Mouse (Mus musculus): Measurements from ENCODE around the gene Ubn2. TPM values are rescaled to one million over a fixed set of nuclear protein-coding genes. Genes with fewer than 3 reads are reported as not detected.
A peak's percentile ranks its signal among the peaks of the same experiment; 100 is the strongest.

Gene Ubn2
- polyA plus RNA-seq, 1 experiment from 2014 or later, result 12.4 TPM

DNA sequence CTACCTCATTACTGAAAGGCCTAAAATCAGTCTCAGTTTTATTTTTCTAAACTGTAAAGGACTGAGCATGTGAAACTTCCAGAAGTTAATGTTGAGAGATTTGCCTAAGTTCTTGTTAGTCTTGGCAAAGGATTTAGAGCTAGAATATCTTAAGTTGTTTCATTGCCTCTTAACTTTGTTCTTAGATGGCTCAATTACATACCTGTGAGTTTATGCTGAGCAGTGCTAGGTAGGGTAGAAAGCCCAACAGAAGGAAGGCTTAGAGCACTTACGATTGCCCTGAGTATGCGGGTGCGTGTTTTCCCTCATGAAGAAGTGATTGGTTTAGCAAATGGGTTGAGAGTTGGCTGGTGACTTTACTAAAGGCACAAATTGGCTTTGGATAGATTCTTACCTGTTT lies 24.3 kb downstream of the Ubn2 start:
- no peak overlapping the region for H3K27ac ChIP-seq (replicated peaks; ENCODE audit: low read depth, low read length)
- ATAC-seq (replicated peaks; ENCODE audit: insufficient number of reproducible peaks, low FRiP score, low TSS enrichment, low read depth), result no peak
- no peak overlapping the region for H3K4me3 ChIP-seq (ENCODE audit: low read depth, low read length)
- H3K4me2 ChIP-seq (ENCODE audit: low read depth, low read length), result no peak overlapping the region
- H3K27me3 ChIP-seq (ENCODE audit: control insufficient read depth, insufficient read depth, low read length), result no peaks in the 10 kb centered on the region
- H3K4me1 ChIP-seq (ENCODE audit: control insufficient read depth, insufficient read depth, low read length), result no peaks in the 10 kb centered on the region
- H3K9ac ChIP-seq (replicated peaks; ENCODE audit: low read length), result no peak overlapping the region
- no peaks in the 10 kb centered on the region for H3K9me3 ChIP-seq (replicated peaks; ENCODE audit: control insufficient read depth, low read length)
- 96% methylated on average over 3 of the region's 3 CpGs for WGBS
- no peaks in the 10 kb centered on the region for H3K36me3 ChIP-seq (replicated peaks; ENCODE audit: control insufficient read depth, insufficient read depth, low read depth, low read length)
- DNase-seq (ENCODE audit: low spot score), result no peak

DNA sequence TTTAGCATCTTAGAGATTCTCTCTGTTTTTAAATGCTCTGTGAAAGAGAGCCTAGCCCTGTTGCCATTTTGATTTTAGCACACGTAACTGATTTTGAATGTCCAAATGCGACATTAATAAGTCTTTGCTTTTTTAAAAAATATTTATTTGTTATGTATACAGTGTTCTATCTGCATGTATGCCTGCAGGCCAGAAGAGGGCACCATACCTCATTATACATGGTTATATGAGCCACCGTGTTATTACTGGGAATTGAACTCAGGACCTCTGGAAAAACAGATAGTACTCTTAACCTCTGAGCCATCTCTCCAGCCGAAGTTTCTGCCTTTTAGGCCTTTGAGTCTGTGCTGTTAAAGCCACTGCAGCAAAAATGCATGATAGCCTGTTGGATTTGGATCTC lies 35.8 kb downstream of the Ubn2 start:
- Histone ChIP-seq H3K9me3 (replicated peaks; ENCODE audit: control insufficient read depth, low read length) (0 out of 2 replicates have a peak, but pooled peaks cover 2% of the 10 kb centered on the region), H3K36me3 (replicated peaks; ENCODE audit: control insufficient read depth, insufficient read depth, low read depth, low read length) (no peaks in the 10 kb centered on the region; the same call in 1 of the 2 replicates), H3K4me3 (ENCODE audit: low read depth, low read length) (no peak overlapping the region), H3K27me3 (ENCODE audit: control insufficient read depth, insufficient read depth, low read length) (no peaks in the 10 kb centered on the region), H3K4me1 (ENCODE audit: control insufficient read depth, insufficient read depth, low read length) (no peaks in the 10 kb centered on the region), H3K4me2 (ENCODE audit: low read depth, low read length) (no peak overlapping the region), H3K9ac (replicated peaks; ENCODE audit: low read length) (no peak overlapping the region), H3K27ac (replicated peaks; ENCODE audit: low read depth, low read length) (no peak overlapping the region)
- WGBS, result 84% methylated on average over 4 of the region's 4 CpGs
- no peak for ATAC-seq (replicated peaks; ENCODE audit: insufficient number of reproducible peaks, low FRiP score, low TSS enrichment, low read depth)
- no peak for DNase-seq (ENCODE audit: low spot score)

DNA sequence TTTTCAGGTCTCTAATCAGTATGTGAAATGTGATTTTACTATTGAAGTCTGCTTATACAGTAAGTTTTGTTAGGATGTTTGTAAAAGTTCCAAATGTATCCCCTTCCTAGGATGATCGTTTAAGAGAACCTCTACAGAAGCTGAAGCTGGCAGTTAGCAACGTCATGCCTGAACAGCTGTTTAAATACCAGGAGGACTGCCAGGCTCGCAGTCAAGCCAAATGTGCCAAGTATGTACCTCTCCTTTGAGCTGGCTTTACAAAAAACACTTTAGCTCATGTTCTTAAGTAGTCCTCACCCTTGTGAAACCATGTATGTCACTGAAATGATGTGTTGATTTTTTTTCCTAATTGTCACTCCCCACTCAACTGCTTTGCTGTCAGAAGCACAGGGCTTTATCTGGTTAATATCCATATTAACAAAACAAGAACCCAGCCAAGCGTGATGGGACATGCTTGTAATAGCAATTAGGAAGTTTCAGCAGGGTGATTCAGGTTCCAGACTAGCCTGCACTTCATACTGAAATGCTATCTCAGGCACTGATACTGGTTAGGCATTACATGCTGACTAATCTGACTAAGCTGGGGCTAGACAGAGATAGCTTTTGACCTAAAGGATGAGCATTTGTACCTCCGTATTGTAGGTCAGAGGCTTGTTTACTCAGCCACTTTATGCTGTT lies 48.1 kb downstream of the Ubn2 start:
- H3K27me3 ChIP-seq (ENCODE audit: control insufficient read depth, insufficient read depth, low read length), result no peaks in the 10 kb centered on the region
- DNase-seq (ENCODE audit: low spot score) (no peak), ATAC-seq (replicated peaks; ENCODE audit: insufficient number of reproducible peaks, low FRiP score, low TSS enrichment, low read depth) (no peak)
- no peaks in the 10 kb centered on the region; the same call in 1 of the 2 replicates for H3K36me3 ChIP-seq (replicated peaks; ENCODE audit: control insufficient read depth, insufficient read depth, low read depth, low read length)
- 85% methylated on average over 5 of the region's 5 CpGs for WGBS
- no peak overlapping the region for H3K4me2 ChIP-seq (ENCODE audit: low read depth, low read length)
- no peaks in the 10 kb centered on the region for H3K9me3 ChIP-seq (replicated peaks; ENCODE audit: control insufficient read depth, low read length)
- H3K4me1 ChIP-seq (ENCODE audit: control insufficient read depth, insufficient read depth, low read length), result no peaks in the 10 kb centered on the region
- no peak overlapping the region for H3K27ac ChIP-seq (replicated peaks; ENCODE audit: low read depth, low read length)
- H3K4me3 ChIP-seq (ENCODE audit: low read depth, low read length), result no peak overlapping the region
- no peak overlapping the region for H3K9ac ChIP-seq (replicated peaks; ENCODE audit: low read length)

DNA sequence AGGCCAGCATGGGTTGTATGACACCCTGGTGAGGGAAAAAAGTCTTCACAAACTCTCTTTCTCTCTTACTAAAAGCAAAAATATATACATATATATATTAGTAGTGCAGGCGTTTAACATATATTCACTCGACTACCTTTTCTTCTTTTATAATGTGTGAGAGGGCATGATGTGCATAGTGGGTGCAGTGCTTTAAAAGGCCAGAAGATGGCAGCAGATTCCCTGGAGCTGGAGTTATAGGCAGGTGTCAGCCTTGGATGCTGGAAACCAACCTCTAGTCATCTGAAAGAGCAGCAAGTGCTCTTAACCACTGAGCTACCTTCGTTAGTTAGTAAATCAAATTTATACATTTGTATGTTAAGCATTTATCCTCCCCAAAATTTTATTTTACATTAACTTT lies 58.8 kb downstream of the Ubn2 start:
- H3K36me3 ChIP-seq (replicated peaks; ENCODE audit: control insufficient read depth, insufficient read depth, low read depth, low read length), result no peaks in the 10 kb centered on the region
- no peak overlapping the region for H3K4me2 ChIP-seq (ENCODE audit: low read depth, low read length)
- ATAC-seq (replicated peaks; ENCODE audit: insufficient number of reproducible peaks, low FRiP score, low TSS enrichment, low read depth), result no peak
- H3K27me3 ChIP-seq (ENCODE audit: control insufficient read depth, insufficient read depth, low read length), result no peaks in the 10 kb centered on the region
- WGBS, result 82% methylated on average over 3 of the region's 3 CpGs
- peak; percentile 41 for DNase-seq (ENCODE audit: low spot score)
- no peak overlapping the region for H3K27ac ChIP-seq (replicated peaks; ENCODE audit: low read depth, low read length)
- H3K9ac ChIP-seq (replicated peaks; ENCODE audit: low read length), result no peak overlapping the region
- H3K4me3 ChIP-seq (ENCODE audit: low read depth, low read length), result no peak overlapping the region
- H3K9me3 ChIP-seq (replicated peaks; ENCODE audit: control insufficient read depth, low read length), result no peaks in the 10 kb centered on the region
- H3K4me1 ChIP-seq (ENCODE audit: control insufficient read depth, insufficient read depth, low read length), result no peaks in the 10 kb centered on the region

DNA sequence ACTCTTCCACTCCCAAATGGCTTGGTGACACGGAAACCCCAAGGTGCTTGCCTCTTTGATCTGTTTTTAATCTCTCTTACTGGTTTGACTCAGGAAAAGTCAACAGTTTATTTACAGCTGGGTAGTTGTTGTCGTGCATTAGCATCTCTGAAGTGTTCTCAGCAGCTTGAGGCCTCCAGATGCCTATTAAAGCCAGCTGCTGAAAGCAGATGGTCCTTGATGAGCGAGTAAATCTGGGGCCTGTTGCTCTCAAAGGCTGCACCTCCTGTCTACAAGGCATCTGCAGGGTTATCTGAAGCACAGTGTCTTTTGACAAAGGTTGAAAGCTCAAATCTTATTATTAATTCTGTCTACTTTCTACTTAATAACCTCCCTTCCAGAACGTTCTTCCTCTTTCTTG lies 61.9 kb downstream of the Ubn2 start:
- no peak overlapping the region for H3K4me2 ChIP-seq (ENCODE audit: low read depth, low read length)
- no peak for ATAC-seq (replicated peaks; ENCODE audit: insufficient number of reproducible peaks, low FRiP score, low TSS enrichment, low read depth)
- no peaks in the 10 kb centered on the region for H3K36me3 ChIP-seq (replicated peaks; ENCODE audit: control insufficient read depth, insufficient read depth, low read depth, low read length)
- no peak overlapping the region for H3K4me3 ChIP-seq (ENCODE audit: low read depth, low read length)
- H3K27me3 ChIP-seq (ENCODE audit: control insufficient read depth, insufficient read depth, low read length), result no peaks in the 10 kb centered on the region
- WGBS, result 70% methylated on average over 4 of the region's 4 CpGs
- no peaks in the 10 kb centered on the region for H3K9me3 ChIP-seq (replicated peaks; ENCODE audit: control insufficient read depth, low read length)
- DNase-seq (ENCODE audit: low spot score), result no peak
- no peaks in the 10 kb centered on the region for H3K4me1 ChIP-seq (ENCODE audit: control insufficient read depth, insufficient read depth, low read length)
- no peak overlapping the region for H3K27ac ChIP-seq (replicated peaks; ENCODE audit: low read depth, low read length)
- H3K9ac ChIP-seq (replicated peaks; ENCODE audit: low read length), result no peak overlapping the region

DNA sequence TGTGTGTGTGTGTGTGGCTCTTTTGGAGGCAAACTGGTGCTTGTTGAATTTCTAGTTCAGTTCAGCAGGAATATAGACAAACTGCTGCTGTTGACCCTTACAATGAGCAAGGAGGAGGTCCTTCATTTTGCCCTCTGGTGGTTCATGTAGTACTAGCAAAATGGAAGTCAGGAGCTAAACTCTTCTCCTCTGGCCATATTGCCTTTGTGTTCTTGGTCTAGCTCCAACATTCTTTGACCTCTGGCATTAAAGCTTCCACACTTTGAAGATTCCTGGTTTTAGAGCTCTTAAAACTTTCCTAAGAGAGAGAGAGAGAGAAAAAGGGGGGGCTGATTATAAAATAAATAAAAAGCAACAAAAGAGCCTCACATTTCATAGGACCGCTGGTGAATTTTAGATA lies 78.3 kb downstream of the Ubn2 start:
- H3K27me3 ChIP-seq (ENCODE audit: control insufficient read depth, insufficient read depth, low read length), result no peaks in the 10 kb centered on the region
- H3K27ac ChIP-seq (replicated peaks; ENCODE audit: low read depth, low read length), result no peak overlapping the region
- no peaks in the 10 kb centered on the region for H3K36me3 ChIP-seq (replicated peaks; ENCODE audit: control insufficient read depth, insufficient read depth, low read depth, low read length)
- ATAC-seq (replicated peaks; ENCODE audit: insufficient number of reproducible peaks, low FRiP score, low TSS enrichment, low read depth) (no peak), DNase-seq (ENCODE audit: low spot score) (no peak)
- H3K4me3 ChIP-seq (ENCODE audit: low read depth, low read length), result no peak overlapping the region
- no peak overlapping the region for H3K9ac ChIP-seq (replicated peaks; ENCODE audit: low read length)
- H3K4me1 ChIP-seq (ENCODE audit: control insufficient read depth, insufficient read depth, low read length), result no peaks in the 10 kb centered on the region
- WGBS, result 91% methylated on average over 1 of the region's 1 CpGs
- H3K4me2 ChIP-seq (ENCODE audit: low read depth, low read length), result no peak overlapping the region
- H3K9me3 ChIP-seq (replicated peaks; ENCODE audit: control insufficient read depth, low read length), result no peaks in the 10 kb centered on the region

DNA sequence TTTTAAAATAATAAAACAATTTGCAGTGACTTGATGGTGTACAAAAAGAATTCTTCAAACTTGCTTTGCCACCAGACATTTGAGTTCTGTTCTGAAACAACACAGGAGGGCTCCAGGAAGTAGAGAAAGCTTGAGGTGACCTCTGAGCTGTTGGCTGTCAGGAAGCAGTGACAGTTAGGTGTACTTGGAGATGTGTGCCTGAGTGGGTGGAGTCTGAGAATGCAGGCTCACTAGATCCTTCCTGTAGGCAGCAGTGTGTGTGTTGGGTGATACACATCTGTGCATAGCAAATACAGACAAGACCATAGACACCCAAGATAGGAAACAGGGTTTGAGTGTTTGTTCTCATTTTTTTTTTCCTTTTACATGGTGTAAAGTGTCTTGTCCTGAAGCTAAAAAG lies 79.1 kb downstream of the Ubn2 start:
- no peak overlapping the region for H3K4me2 ChIP-seq (ENCODE audit: low read depth, low read length)
- no peaks in the 10 kb centered on the region for H3K27me3 ChIP-seq (ENCODE audit: control insufficient read depth, insufficient read depth, low read length)
- H3K9me3 ChIP-seq (replicated peaks; ENCODE audit: control insufficient read depth, low read length), result no peaks in the 10 kb centered on the region
- DNase-seq (ENCODE audit: low spot score), result no peak
- H3K9ac ChIP-seq (replicated peaks; ENCODE audit: low read length), result no peak overlapping the region
- no peak overlapping the region for H3K4me3 ChIP-seq (ENCODE audit: low read depth, low read length)
- H3K27ac ChIP-seq (replicated peaks; ENCODE audit: low read depth, low read length), result no peak overlapping the region
- no peaks in the 10 kb centered on the region for H3K36me3 ChIP-seq (replicated peaks; ENCODE audit: control insufficient read depth, insufficient read depth, low read depth, low read length)
- H3K4me1 ChIP-seq (ENCODE audit: control insufficient read depth, insufficient read depth, low read length), result no peaks in the 10 kb centered on the region
- ATAC-seq (replicated peaks; ENCODE audit: insufficient number of reproducible peaks, low FRiP score, low TSS enrichment, low read depth), result no peak

DNA sequence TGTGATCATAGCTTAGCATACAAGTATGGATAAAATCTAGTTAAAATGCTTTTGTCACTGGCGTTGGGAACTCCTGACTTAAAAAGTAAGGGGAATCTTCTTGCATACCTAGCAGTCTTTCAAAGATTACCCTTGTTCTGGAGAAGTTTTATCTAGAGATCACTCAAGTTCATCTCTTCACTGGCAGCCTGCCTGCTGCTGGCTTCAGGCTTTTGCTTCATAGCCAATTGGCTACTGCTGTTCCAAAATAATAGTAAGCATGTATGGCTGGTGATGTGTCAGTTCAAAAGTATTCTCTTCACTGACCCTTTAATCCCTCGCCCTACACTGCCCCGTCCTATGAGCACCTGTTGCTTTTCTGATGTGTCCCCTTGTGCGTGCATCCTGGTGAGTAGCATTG lies 81.5 kb downstream of the Ubn2 start:
- Histone ChIP-seq H3K9ac (replicated peaks; ENCODE audit: low read length) (no peak overlapping the region), H3K27ac (replicated peaks; ENCODE audit: low read depth, low read length) (no peak overlapping the region), H3K4me3 (ENCODE audit: low read depth, low read length) (no peak overlapping the region), H3K9me3 (replicated peaks; ENCODE audit: control insufficient read depth, low read length) (no peaks in the 10 kb centered on the region), H3K27me3 (ENCODE audit: control insufficient read depth, insufficient read depth, low read length) (no peaks in the 10 kb centered on the region), H3K4me1 (ENCODE audit: control insufficient read depth, insufficient read depth, low read length) (no peaks in the 10 kb centered on the region), H3K4me2 (ENCODE audit: low read depth, low read length) (no peak overlapping the region), H3K36me3 (replicated peaks; ENCODE audit: control insufficient read depth, insufficient read depth, low read depth, low read length) (no peaks in the 10 kb centered on the region)
- 92% methylated on average over 4 of the region's 4 CpGs for WGBS
- ATAC-seq (replicated peaks; ENCODE audit: insufficient number of reproducible peaks, low FRiP score, low TSS enrichment, low read depth), result no peak
- no peak for DNase-seq (ENCODE audit: low spot score)

Data from embryonic facial prominence, embryonic 11.5 days (tissue).